Mouse (Mus musculus) spleen, adult 2 months (tissue): ENCODE measurements at regions not wholly inside any gene's neighbourhood (a gene's known extent, or its start where the extent isn't known, plus 50 kb on each side); places are given as distances from the start of the nearest gene placed in this dataset.

Source experiments
- CTCF ChIP-seq: fragments of 200-500 bp; IDR thresholded peaks from 2 replicates; pipeline ENCODE4 v1.5.1; 2011; ENCODE audit warnings: mild to moderate bottlenecking, inconsistent platforms; ENCODE audit not compliant: insufficient read depth, insufficient read length, insufficient replicate concordance; ENCODE audit errors: extremely low read depth
- POLR2A ChIP-seq: fragments of 200-500 bp; IDR thresholded peaks from 2 replicates; pipeline ENCODE4 v1.6.1; 2011; ENCODE audit warnings: low read depth, low read length, inconsistent platforms

GRCm38 (mm10) chr3:37956543-37956942 lies 232.3 kb upstream of the Gm5148 start:
- TF ChIP-seq CTCF (no peak), POLR2A (no peak)
